Mouse (Mus musculus): Measurements from ENCODE around the gene Pik3r6.

Gene Pik3r6

GRCm38 (mm10) chr11:68536026-68536425 lies 33.2 kb downstream of the Pik3r6 start:
- DNase-seq: no peak

DNA sequence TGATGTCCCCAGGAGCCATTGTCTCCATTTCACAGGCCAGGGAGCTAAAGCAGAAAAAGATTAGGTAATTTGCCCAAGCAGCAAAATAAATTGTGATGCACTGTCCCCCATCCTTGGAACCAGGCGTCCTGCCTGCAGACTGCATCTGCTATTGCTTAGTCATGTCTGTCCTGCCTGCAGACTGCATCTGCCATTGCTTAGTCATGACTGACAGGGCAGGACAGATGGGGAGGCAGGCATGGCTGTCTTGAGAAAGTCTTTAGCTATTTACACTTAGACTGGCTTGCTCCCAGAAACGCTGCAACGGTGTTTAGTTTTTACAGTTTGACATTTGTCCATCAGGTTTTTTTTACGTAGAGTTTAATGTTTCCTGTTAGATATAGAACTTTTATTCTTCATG lies 33.6 kb downstream of the Pik3r6 start:
- DNase-seq: peak; percentile 48

DNA sequence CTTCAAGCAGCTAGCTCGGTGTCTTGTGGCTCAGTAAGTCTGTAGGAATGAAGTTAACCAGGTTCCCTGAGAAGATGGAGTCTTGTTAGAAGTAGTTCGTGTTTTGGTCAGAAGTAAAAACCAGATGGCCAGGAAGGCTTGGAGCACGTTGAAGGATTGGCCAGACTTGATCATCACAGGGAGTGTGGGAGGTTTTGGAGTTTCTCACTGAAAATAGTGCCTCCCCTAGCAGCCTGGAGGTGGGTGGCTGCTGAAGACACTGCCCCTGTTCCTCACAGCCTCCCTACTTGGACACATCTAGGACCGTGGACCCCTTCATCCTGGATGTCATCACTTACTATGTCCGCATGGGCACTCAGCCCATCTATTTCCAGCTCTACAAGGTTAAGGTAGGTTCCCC lies 36.8 kb downstream of the Pik3r6 start:
- no peak for DNase-seq

- DNase-seq: peak; percentile 69
Observed at GRCm38 (mm10) chr11:68544554-68544953, 41.7 kb downstream of the Pik3r6 start.

DNA sequence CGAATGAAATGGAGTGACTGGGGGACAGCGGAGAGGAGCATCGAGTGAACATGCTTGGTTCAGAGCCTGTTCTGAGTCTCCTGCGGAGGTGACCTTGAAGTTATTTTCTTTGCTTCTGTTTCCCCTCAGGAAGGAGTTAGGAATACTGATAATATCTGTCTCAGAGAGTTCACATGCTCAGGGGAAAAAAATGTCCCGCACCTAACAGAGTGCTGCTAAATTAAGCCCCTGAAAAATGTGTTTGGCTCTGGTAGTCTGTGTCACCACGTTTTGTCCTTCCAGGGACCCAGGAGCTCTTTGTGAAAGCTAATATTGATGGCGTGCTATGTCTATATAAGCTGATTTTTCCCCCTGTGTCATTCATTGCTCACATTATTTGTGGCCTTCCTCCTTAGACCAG lies 42.4 kb downstream of the Pik3r6 start:
- DNase-seq: no peak

DNA sequence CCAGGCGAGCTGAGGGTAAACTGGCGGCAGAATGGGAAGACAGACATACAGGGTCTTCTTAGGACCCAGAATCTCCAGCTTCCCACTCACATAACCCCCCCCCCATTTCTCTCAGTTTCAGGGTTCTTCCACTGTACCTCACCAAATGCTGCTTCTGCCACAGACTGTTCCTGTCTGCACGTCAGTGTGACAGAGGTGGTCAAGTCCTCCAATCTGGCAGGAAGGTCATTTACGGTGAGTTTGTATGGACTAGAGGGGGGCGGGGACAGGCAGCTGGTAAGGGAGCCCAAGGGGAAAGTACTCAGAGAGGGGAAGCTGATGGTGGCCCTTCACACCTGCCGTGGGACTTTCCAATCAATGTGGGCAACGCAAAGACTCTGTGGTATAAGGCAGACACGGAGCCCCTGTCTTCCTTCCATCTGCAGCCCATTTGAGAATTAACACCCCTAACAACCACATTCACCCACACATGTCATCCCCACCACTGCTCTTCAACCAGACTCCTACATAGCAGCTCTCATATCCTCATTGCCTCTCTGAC lies 42.9 kb downstream of the Pik3r6 start:
- DNase-seq: no peak

GRCm38 (mm10) chr11:68547484-68547883 lies 44.7 kb downstream of the Pik3r6 start:
- DNase-seq: peak; percentile 73

- DNase-seq: no peak
Observed at GRCm38 (mm10) chr11:68549597-68549996, 46.8 kb downstream of the Pik3r6 start.

- DNase-seq: peak; percentile 73
Observed at GRCm38 (mm10) chr11:68550358-68550757, 47.5 kb downstream of the Pik3r6 start.

- peak; percentile 74 for DNase-seq
Observed at GRCm38 (mm10) chr11:68553981-68554471, 51.2 kb downstream of the Pik3r6 start.

- DNase-seq: peak; percentile 85
Observed at GRCm38 (mm10) chr11:68555918-68556584, 53.2 kb downstream of the Pik3r6 start, which contains the start of gene Mfsd6l. Gene Mfsd6l, plus strand, starts transcription at chr11:68556186.

GRCm38 (mm10) chr11:68559546-68559945 lies 56.7 kb downstream of the Pik3r6 start:
- no peak for DNase-seq

- no peak for DNase-seq
Observed at GRCm38 (mm10) chr11:68561957-68562950, 59.4 kb downstream of the Pik3r6 start.

- DNase-seq: no peak
Observed at GRCm38 (mm10) chr11:68564356-68565031, 61.7 kb downstream of the Pik3r6 start.

DNA sequence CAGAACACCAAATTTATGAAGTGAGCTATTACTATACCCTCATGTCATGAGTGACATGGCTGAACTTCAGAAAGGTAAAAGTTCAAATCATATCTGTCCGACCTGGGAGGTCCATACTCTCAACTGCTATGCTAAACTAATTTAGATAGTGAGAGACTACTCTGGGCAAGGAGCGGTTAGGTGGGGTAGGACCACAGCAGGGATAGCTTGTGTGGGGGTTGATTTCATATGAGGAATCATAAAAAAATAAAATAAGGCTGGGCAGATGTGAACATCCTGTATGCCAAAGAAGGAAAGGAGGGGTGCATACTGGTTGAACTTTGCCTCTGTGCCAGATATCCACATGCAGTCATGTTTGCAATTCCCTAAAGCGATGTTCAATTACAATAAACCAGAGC lies 62.2 kb downstream of the Pik3r6 start:
- no peak for DNase-seq

GRCm38 (mm10) chr11:68566447-68567059 lies 63.7 kb downstream of the Pik3r6 start:
- DNase-seq: peak; percentile 89

- no peak for DNase-seq
Observed at GRCm38 (mm10) chr11:68570861-68571260, 68.0 kb downstream of the Pik3r6 start.

- no peak for DNase-seq
Observed at GRCm38 (mm10) chr11:68577076-68577475, 74.3 kb downstream of the Pik3r6 start.

DNA sequence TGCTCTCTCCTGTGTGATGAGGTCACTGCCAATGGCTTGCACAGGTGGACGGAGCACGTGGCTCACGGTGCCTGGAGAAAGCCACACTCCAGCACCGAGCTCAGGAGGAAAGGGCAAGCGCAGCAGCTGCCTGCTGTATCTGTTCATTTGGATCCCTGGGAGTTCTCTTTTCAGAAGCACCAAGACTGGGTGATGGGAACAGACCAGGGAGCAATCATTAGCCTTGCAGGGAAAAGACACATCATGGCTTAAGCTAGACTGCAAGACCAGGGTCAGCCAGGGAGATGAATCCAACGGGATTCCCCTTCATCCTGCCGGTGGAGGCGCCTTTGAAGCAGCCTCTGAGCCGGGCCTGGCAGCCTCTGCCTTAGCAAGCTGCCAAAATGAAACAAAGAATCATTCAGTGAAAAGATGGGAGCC lies 76.7 kb downstream of the Pik3r6 start:
- peak; percentile 77 for DNase-seq

DNA sequence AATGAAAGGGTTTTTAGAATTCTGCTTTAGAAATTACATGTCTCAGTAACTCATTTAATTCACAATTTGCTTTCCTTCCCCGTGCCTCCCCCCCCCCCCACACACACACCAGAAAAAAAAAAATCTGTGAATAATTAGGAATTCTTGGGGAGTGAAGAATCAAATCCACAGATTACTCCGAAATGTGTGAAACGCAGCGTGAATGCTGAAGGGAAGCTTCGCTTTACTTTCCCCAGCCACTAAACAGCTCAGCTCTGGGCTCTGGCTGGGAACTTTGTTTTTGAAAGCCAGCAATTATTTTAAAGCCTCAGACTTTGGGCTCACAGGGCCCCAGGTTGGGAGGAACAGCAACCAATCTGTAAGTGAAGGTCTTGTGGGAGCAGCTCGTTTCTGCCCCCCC lies 77.7 kb downstream of the Pik3r6 start:
- DNase-seq: no peak

GRCm38 (mm10) chr11:68583225-68583624 lies 80.4 kb downstream of the Pik3r6 start:
- peak; percentile 48 for DNase-seq

DNA sequence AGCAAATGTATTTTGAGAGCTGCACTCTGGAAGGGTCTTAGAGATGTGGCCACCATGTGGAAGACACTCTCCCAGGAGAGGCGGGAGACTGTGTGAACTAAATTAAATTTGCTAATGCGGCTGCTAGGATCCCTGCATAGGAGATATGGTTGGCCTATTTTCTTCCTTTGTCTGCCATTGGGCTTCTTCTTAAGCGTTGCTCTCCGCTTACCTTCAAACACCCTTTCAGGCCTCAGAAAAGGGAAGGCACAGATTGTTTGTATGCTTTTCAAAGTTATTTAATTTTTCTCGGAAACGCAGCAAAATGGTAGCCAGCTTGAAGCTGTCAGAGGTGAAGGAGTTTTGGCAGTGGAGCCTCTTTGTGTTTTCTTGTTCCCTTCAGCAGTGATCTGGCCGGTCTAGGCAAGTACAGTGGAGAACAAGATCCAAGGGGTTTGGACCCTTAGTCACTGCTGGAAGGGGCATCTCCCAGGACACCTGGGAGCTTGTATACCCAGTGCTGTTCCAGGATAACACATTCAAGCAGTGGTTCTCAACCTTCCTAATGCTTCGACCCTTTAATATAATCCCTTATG lies 81.2 kb downstream of the Pik3r6 start:
- DNase-seq: no peak

Data from lung, postnatal 10 days (tissue).